Mouse (Mus musculus) megakaryocyte, embryonic 14.5 days (primary cell): ENCODE measurements at regions not wholly inside any gene's neighbourhood (a gene's known extent, or its start where the extent isn't known, plus 50 kb on each side); places are given as distances from the start of the nearest gene placed in this dataset.

Experiments used
- FLI1 ChIP-seq: IDR thresholded peaks from 2 replicates; pipeline ENCODE4 v1.6.1; 2012; ENCODE audit warnings: low read length, inconsistent platforms, mixed read lengths
- GATA1 ChIP-seq: IDR thresholded peaks from 3 replicates; pipeline ENCODE4 v1.6.1; 2012; ENCODE audit warnings: mixed read lengths, low read length, inconsistent platforms, borderline replicate concordance

- TF ChIP-seq GATA1 = no peak
- no peak for TF ChIP-seq FLI1
Measured at GRCm38 (mm10) chr12:107547886-107548448, 59.5 kb downstream of the 3110018I06Rik start.
